Mouse (Mus musculus) urinary bladder, adult 18-20 months (tissue): ENCODE data around the gene Mfsd7a.
"Not testable (repeated sequence)": the region's sequence is repeated elsewhere in the genome, so short reads cannot be mapped to it uniquely, and the experiment has no call there.

Experiments
- DNase-seq, 2 experiments: peaks; one replicate each; pipeline ENCODE4 v3.0.0; 2022; ENCODE audit warnings: low spot score in 2 of 2, mixed read lengths in 2 of 2

Gene Mfsd7a

GRCm38 (mm10) chr5:108448785-108449668 lies at the start of gene Mfsd7a:
Mfsd7a (minus strand) TSS chr5:108448891.
- DNase-seq, result peak; percentile 68 to 73

GRCm38 (mm10) chr5:108486148-108486547 lies 37.5 kb upstream of the Mfsd7a start:
- DNase-seq, result not testable (repeated sequence)

- no peak for DNase-seq
Observed at GRCm38 (mm10) chr5:108485239-108485638, 36.5 kb upstream of the Mfsd7a start.

- no peak for DNase-seq
Observed at GRCm38 (mm10) chr5:108483006-108483405, 34.3 kb upstream of the Mfsd7a start.

GRCm38 (mm10) chr5:108475977-108476376 lies 27.3 kb upstream of the Mfsd7a start:
- no peak for DNase-seq

GRCm38 (mm10) chr5:108473737-108474136 lies 25.0 kb upstream of the Mfsd7a start:
- DNase-seq, result no peak

GRCm38 (mm10) chr5:108469617-108470016 lies 20.9 kb upstream of the Mfsd7a start:
- no peak for DNase-seq

GRCm38 (mm10) chr5:108466647-108467046 lies 18.0 kb upstream of the Mfsd7a start:
- no peak for DNase-seq

GRCm38 (mm10) chr5:108465131-108465891 lies 16.6 kb upstream of the Mfsd7a start:
- DNase-seq, result no peak

GRCm38 (mm10) chr5:108462446-108462845 lies 13.8 kb upstream of the Mfsd7a start:
- no peak for DNase-seq

GRCm38 (mm10) chr5:108461082-108462065 lies 12.7 kb upstream of the Mfsd7a start, which contains the start of gene Pcgf3:
Pcgf3 (plus strand) TSS chr5:108461232.
- peak; percentile 97 to 100 for DNase-seq

- DNase-seq, result no peak
Observed at GRCm38 (mm10) chr5:108460461-108460860, 11.8 kb upstream of the Mfsd7a start.

GRCm38 (mm10) chr5:108458706-108459105 lies 10.0 kb upstream of the Mfsd7a start:
- no peak for DNase-seq

- DNase-seq, result no peak
Observed at GRCm38 (mm10) chr5:108454094-108454493, 5.4 kb upstream of the Mfsd7a start.

- no peak for DNase-seq
Observed at GRCm38 (mm10) chr5:108452422-108452821, 3.7 kb upstream of the Mfsd7a start.

- no peak for DNase-seq
Observed at GRCm38 (mm10) chr5:108451611-108452010, 2.9 kb upstream of the Mfsd7a start.

- no peak for DNase-seq
Observed at GRCm38 (mm10) chr5:108450837-108451540, 2.3 kb upstream of the Mfsd7a start.

GRCm38 (mm10) chr5:108447857-108448256 lies 834 bp downstream of the Mfsd7a start:
- no peak for DNase-seq

- DNase-seq, result no peak
Observed at GRCm38 (mm10) chr5:108446973-108447372, 1.7 kb downstream of the Mfsd7a start.

- DNase-seq, result no peak
Observed at GRCm38 (mm10) chr5:108436101-108436500, 12.6 kb downstream of the Mfsd7a start.
